Mouse (Mus musculus) heart, postnatal 4 days (tissue): ENCODE results near the gene Tnfsf4. TPM values are rescaled to one million over a fixed set of nuclear protein-coding genes. Genes with fewer than 3 reads are reported as not detected.
A peak's percentile ranks its signal among the peaks of the same experiment; 100 is the strongest.

Source experiments
- DNase-seq: peaks from one replicate; pipeline ENCODE4 v3.0.0; 2021
- total RNA-seq, 2 experiments: library from RNA; stranded (reverse); gene quantifications; 2 replicates each; pipeline ENCODE4 v1.2.3; 2021

Gene Tnfsf4
- total RNA-seq: under 1 TPM in 1 of 2 experiments, not detected in 1; 0.14 TPM

- DNase-seq: no peak
Observed at GRCm38 (mm10) chr1:161394931-161395459, at the start of gene Tnfsf4. Gene Tnfsf4 (plus strand): TSS chr1:161395409.

- DNase-seq: no peak
Observed at GRCm38 (mm10) chr1:161350981-161351380, 44.2 kb upstream of the Tnfsf4 start.

DNA sequence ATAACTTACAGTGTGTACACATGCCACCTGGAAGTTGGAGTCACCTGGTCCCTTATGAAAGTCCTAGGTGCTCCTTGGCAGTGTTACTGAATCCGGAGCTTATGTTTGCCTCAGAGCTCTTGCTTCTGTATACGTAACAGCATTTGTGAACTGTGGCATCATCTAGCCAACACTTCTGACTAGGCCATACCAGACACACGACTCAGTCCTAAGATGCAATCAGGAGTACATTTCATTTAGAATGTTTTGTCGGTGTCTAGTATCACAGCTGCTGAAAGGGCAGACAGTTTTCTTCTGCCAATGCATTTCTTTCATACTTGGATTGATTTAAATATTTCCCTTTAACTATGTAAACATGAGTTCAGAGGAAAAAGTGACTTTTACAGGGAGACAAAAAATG lies 30.2 kb upstream of the Tnfsf4 start:
- no peak for DNase-seq

DNA sequence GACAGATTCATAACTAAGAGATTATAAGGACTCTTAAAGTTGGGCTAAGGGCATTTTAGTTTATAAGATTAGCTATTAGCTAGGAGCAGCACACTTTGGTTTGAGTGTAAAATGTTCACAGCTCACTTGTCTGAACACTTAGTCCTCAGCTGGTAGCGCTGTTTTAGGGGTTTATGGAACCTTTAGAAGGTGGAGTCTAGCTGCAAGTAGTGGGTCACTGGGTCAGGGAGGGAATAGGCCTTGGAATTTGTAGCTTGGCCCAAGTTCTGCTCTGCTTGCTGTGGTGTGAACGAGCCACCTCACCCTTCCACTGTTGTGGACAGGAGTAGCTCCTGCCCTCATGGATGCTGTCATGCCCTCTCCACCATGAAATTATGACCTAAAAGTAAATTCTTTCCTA lies 23.3 kb upstream of the Tnfsf4 start:
- DNase-seq: no peak

DNA sequence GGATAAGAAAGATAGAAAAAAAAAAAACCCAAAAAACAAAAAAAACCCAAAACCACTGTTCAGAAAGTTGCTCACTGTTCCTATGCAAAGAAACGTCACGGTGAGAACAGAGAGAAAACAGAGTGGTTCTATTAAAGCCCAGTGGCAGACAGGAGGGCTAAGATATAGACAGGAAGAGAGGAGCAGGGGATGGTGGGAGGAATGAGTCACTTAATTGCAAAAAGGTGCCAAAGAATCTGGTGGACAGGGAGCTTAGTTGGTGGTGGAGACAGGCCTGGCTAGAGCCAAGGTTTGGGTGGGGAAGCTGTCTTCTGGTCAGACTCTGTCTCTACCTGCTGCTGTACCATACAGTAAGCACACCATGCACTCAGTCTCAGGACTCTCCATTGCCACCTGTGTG lies 19.3 kb upstream of the Tnfsf4 start:
- DNase-seq: no peak

GRCm38 (mm10) chr1:161378571-161378970 lies 16.6 kb upstream of the Tnfsf4 start:
- no peak for DNase-seq

- peak; percentile 43 for DNase-seq
Observed at GRCm38 (mm10) chr1:161379685-161380424, 15.4 kb upstream of the Tnfsf4 start.

DNA sequence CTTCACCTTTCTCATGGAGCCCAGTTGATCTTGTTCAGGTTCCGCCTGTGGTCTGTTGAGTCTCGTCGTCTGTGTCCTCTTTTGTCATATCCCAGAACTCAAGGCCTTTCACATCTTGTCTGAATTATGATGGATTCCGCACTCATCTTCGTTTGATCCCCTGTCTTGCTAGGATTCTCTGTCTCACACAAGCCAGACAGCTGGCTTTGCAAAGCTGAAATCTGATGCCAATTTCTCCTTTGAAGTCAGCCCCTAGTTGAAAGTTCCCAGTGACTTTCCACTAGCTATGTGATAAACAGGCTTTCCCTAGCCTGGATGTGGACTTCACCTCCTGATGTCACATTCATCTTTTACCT lies 14.8 kb upstream of the Tnfsf4 start:
- no peak for DNase-seq

- DNase-seq: no peak
Observed at GRCm38 (mm10) chr1:161390066-161390465, 5.1 kb upstream of the Tnfsf4 start.

DNA sequence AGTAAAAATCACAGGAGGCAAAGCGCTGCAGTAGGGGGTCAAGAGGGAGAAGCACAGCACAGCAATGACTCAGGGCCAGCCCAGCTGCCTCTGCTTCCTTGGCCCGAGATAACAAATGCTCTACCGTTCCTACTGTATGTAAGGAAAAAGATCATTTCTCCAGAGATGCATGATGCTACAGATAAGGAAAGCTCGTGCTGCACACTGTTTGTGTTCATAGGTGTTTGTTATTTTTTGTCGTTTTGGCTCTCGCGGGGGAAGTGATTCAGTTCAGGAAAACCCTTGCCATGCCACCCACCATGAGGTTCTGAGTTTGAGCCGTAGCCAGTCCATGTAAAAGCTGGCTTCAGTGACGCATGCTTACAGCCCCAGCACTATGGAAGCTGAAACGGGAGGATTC lies 2.3 kb upstream of the Tnfsf4 start:
- DNase-seq: no peak

DNA sequence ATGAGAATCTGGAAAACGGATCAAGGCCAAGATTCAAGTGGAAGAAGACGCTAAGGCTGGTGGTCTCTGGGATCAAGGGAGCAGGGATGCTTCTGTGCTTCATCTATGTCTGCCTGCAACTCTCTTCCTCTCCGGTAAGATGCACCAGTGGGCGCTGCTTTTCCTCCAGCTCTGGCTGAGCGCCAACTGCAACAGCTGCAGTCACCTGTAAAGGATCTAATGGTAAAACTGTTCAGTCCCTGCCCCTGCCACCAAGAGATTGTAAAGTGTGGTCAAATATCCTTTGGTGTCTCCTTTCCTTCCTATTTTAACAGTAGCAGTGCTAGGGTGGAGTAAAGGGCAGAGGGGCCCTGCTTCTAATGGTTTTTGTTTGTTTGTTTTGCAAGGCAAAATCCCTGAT lies 401 bp downstream of the Tnfsf4 start:
- DNase-seq: peak; percentile 44

GRCm38 (mm10) chr1:161396351-161396750 lies 1.1 kb downstream of the Tnfsf4 start:
- DNase-seq: peak; percentile 16

DNA sequence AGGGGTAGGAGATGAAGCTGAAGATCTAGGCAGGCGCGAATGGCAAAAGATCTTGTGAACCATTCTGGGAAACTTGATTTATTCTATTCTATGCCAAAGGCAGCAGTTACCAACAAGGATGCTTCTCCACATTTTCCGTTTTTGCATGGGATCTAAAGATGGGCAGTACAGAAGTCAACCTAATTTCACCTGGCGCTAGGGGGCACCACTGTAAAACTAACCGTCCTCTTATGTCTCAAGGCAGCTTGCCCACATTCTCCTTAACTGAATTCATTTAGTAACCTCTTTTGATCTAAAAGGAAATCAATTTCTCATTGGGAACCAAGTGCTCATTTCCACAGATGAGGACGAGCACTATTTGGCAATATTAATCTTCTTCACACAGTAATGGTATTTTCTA lies 4.9 kb downstream of the Tnfsf4 start:
- DNase-seq: peak; percentile 81

DNA sequence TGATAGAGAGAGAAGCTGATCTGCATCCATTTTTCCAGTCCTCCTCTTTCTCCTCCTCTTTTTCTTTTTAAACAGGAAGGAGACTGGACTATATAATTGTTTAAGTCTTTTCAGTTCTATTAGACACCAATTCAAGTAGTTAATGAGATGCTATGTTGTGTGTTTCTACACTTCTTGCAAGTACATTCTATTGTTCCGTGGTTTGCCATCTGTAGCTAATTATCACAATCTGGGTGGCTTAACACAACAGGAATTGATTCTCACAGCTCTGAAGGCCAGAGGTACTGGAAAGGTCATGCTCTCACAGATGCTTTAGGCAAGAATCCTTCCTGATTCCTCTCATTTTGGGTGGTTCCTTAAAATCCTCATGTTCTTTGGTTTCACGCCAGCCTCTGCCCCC lies 7.9 kb downstream of the Tnfsf4 start:
- no peak for DNase-seq

DNA sequence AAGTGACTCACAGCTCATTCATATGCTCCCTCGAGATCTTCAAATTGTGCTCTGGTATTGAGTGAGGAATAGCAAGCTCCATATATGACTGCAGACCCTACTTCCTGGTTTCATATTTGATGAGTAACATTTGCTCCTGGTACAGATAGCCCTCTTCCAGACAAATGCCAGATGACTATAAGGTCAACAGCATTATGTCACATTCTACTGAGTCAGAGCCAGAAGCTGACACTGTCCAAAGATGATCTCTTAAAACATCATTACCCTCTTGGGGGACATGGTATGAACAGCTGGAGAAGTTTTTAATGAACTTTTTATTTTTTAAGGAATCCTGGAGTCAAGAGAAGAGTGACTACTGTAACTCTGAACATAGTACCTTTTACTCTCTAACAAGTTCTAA lies 11.3 kb downstream of the Tnfsf4 start:
- DNase-seq: no peak

DNA sequence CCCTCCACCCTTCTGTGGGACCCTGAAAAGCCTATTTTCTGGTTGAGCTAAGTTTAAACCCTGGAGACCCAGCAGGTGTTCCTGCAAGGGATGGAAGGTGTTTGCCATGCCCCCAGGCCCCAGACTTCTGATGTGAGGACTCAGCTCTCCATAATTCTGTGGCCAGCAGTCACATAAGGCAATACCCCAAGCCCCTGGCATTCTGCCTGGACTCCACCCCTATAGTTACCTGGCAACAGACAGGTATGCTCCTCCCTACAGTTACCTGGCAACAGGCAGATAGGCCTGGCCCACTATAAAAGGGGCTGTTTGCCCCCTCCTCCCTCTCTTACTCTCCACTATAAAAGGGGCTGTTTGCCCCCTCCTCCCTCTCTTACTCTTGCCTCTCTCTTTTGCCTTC lies 24.7 kb downstream of the Tnfsf4 start:
- no peak for DNase-seq

DNA sequence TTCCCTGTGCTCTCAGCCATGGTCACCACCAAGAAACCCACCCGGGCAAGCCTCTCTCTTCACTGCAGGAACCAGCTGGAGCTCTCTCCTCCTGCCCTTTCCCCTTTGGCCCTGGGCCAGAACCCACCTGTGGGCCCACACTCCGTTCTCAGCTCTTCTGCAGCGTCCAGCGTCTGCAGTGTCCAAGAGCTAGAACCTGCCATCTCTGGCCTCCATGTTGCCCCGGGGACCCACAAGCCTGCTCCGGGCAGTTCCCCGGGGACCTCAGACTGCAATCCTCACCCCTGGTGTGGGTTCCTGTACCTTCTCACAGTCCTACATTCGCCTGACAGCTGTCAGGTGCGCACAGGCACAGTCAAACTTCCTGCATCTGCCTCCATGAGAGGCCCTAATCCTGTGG lies 25.4 kb downstream of the Tnfsf4 start:
- no peak for DNase-seq

DNA sequence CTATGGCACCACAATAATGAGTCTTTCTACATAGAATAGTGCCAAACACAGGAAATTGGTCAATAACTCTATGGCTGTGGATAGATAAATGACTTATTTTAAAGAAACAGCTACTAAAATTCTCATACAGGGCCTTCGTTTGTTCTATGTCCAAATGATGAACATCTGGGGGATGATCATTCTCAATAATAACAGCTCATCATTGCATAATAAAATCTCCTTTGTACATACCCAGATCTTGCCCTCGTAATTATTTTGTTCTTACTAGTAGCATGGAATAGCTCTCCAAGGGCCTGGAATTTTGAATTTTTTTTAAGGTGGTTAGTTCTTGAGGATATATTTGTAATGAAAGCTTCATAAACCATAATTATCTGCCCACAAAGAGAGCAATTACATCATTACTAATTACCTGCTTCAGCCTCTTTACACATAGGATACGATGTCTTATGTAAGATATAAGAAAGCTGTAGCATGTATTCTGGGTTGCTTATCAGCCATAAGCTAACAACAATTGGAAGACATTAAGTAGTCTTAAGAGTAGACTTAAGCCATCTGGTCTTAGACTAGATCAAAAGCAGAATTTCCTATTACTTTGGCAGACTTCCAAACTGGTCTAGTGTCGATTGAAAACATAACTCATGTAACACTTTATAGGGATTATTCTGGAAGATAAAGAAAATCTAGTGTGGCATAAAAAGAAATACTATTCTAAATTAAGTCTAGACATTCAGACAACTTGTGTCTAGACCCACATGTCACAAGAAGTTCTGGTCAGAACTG lies 31.3 kb downstream of the Tnfsf4 start:
- DNase-seq: no peak

DNA sequence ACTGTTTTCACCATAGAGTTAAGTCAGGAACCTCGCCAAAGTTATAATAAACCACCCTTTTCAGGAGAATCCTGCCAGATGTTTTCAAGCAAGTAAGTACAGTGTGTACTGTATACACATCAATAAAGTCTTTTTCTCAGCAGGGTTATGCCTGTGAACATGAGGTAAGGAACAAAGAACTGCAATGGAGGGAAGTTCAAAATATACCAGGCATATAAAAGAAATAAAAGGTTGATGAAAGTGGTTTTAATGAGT lies 31.8 kb downstream of the Tnfsf4 start:
- no peak for DNase-seq

- no peak for DNase-seq
Observed at GRCm38 (mm10) chr1:161435781-161436180, 40.6 kb downstream of the Tnfsf4 start.

GRCm38 (mm10) chr1:161436503-161436902 lies 41.3 kb downstream of the Tnfsf4 start:
- DNase-seq: no peak

GRCm38 (mm10) chr1:161444858-161445257 lies 49.6 kb downstream of the Tnfsf4 start:
- no peak for DNase-seq

GRCm38 (mm10) chr1:161451683-161452245 lies 56.6 kb downstream of the Tnfsf4 start:
- no peak for DNase-seq

DNA sequence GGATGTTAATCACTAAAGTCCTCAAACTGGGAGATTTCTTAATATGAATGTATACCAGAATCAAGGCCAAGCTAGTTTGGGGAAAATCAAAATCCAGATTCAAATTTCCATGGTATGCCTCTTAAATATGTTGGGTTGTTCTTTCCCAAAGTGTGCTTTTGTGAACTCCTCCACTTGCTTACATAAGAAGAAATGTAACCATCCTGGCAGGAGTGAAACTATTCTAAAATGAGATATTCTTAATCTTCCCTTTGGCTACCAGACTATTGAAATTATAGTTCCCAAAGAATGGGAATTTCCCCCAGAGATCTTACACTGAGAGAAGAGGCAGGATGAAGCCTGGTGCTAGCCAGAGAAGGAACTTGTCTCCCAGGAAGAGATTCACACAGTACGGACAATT lies 57.0 kb downstream of the Tnfsf4 start:
- no peak for DNase-seq
